Mouse (Mus musculus) forebrain, embryonic 10.5 days (tissue): Measurements from ENCODE around the gene Ankrd55. TPM values are rescaled to one million over a fixed set of nuclear protein-coding genes. Genes with fewer than 3 reads are reported as not detected.
A peak's percentile ranks its signal among the peaks of the same experiment; 100 is the strongest.

Experiments used
- DNase-seq: peaks from one replicate; pipeline ENCODE4 v3.0.0-alpha.2; 2017; ENCODE audit warnings: low spot score; ENCODE audit errors: extremely low spot score
- H3K27ac ChIP-seq: fragments of 300-500 bp; sonication (generic); 2 replicates; pipeline ENCODE4 v1.5.1; 2016; ENCODE audit warnings: mild to moderate bottlenecking
- H3K27me3 ChIP-seq: fragments of 300-500 bp; sonication (generic); 2 replicates; pipeline ENCODE4 v1.6.1; 2016; ENCODE audit warnings: mild to moderate bottlenecking; ENCODE audit not compliant: poor library complexity, severe bottlenecking
- H3K36me3 ChIP-seq: fragments of 300-500 bp; sonication (generic); replicated peaks from 2 replicates; pipeline ENCODE4 v1.6.1; 2016; ENCODE audit warnings: mild to moderate bottlenecking, moderate library complexity
- H3K4me1 ChIP-seq: fragments of 300-500 bp; sonication (generic); 2 replicates; pipeline ENCODE4 v1.6.1; 2016
- H3K4me3 ChIP-seq: fragments of 300-500 bp; sonication (generic); 2 replicates; pipeline ENCODE4 v1.5.1; 2016; ENCODE audit warnings: mild to moderate bottlenecking, moderate library complexity
- H3K9me3 ChIP-seq: fragments of 300-500 bp; sonication (generic); 2 replicates; pipeline ENCODE4 v1.6.1; 2016; ENCODE audit warnings: mild to moderate bottlenecking, moderate library complexity
- WGBS: fragments of 180-500 bp; shearing (Covaris S2); methylation state at CpG from one replicate; pipeline ENCODE4 v1.1.7; 2016; 5-methylcytosine and 5-hydroxymethylcytosine counted together
- polyA plus RNA-seq: library from polyadenylated mRNA; unstranded; fragments of >200 nt; fragmentation: Nextera tagmentation; extraction: Ambion mirVana; gene quantifications from 2 replicates; pipeline ENCODE4 v1.2.1, GENCODE M21; 2016

The Ankrd55 gene
- polyA plus RNA-seq, 1 experiment from 2014 or later: 0.60 TPM

DNA sequence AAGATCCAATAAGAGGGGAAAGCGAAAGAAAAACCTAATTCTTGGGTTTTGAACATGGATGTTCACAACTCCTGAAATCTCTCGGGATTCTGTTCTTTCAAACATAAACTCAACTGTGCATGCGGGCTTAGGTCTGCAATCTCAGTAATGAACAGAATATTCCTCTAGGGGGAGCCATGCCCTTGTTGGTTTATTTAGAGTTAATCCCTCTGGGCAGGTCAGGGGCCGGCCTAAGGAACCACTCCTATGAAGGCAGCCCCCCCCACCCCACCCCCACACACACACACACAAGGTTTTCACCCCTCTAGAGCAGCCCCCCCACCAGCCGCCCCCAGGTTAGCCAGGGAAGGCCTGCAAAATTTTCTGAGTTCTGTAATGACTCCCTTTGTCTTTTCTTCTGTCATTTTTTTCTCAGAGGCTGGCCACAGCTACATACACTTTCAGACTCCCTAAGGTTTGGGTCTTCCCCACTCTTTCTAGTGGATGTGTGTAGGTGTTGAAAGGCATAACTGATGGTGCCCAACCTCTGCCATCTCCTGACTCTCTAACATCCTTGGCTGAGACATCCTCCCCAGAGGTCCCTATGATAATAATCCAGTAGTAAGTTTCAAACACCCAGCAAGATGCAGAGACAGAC lies 16.2 kb upstream of the Ankrd55 start:
- no peak overlapping the region for H3K27ac ChIP-seq
- H3K4me1 ChIP-seq: no peaks in the 10 kb centered on the region
- DNase-seq: peak; percentile 38
- 0 out of 2 replicates have a peak, but pooled peaks cover 3% of the 10 kb centered on the region for H3K27me3 ChIP-seq
- H3K4me3 ChIP-seq: no peak overlapping the region
- H3K36me3 ChIP-seq: no peaks in the 10 kb centered on the region
- 18% methylated on average over 5 of the region's 5 CpGs for WGBS
- H3K9me3 ChIP-seq: no peaks in the 10 kb centered on the region

DNA sequence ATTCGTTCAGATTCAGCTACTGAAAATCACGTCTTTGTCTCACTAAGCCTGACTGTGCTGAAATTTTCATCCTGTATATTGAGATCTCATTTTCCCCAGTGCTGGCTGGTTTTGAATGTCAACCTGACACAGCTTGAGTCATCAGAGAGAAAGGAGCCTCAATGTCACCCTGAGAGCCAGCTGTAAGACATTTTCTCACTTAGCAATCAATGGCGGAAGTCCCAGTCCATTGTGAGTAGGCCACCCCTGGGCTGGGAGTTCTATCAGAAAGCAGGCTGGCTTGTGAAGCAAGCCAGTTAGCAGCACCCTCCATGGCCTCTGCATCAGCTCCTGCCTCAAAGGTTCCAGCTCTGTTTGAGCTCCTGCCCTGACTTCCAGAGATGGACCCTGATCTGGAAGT lies 13.6 kb upstream of the Ankrd55 start:
- Histone ChIP-seq H3K9me3 (no peaks in the 10 kb centered on the region), H3K27ac (no peak overlapping the region), H3K36me3 (no peaks in the 10 kb centered on the region), H3K4me3 (no peak overlapping the region), H3K27me3 (0 out of 2 replicates have a peak, but pooled peaks cover 3% of the 10 kb centered on the region), H3K4me1 (no peaks in the 10 kb centered on the region)
- DNase-seq: no peak
- WGBS: 92% methylated on average over 3 of the region's 3 CpGs

DNA sequence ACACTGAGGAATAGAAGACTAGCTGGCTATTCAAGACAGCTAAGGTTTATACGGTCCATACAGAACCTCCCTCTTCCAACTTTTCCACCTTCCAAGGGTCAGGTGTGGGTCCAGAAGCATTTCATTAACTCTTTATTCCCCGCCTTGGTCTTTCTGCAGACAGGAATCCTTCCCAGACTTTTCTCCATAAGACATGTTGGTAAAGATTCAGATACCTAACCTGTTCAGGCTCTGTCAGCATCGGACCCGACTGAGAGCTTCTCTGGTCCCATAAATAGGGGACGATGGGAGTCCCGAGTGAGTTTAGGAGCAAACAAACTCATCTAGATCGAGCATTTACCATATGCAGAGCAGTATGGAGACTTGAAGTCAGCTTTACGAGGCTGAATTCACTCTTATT lies 12.3 kb upstream of the Ankrd55 start:
- Histone ChIP-seq H3K4me1 (no peaks in the 10 kb centered on the region), H3K27ac (no peak overlapping the region), H3K36me3 (no peaks in the 10 kb centered on the region), H3K9me3 (no peaks in the 10 kb centered on the region), H3K4me3 (no peak overlapping the region), H3K27me3 (0 out of 2 replicates have a peak, but pooled peaks cover 3% of the 10 kb centered on the region)
- WGBS: 86% methylated on average over 8 of the region's 8 CpGs
- DNase-seq: no peak

DNA sequence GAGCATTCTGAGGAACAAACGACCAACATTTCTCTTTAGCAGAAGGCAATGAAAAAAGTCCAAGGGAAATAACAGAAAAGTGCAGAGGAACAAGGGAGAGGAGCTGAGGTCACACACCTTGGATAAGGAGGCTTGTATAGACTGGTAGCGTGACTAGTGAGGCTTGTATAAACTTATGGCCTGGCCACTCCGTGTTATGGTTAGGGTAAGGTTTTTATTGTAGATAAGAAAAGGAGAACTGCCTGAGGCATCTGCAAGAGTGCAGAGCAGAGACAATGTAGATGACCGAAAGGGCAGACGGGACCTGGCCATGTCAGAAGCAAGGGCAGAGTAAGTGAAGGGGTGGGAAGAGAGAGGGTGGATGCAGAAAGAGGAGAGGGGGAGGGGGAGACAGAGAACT lies 10.7 kb upstream of the Ankrd55 start:
- Histone ChIP-seq H3K27me3 (no peaks in the 10 kb centered on the region), H3K4me3 (no peak overlapping the region), H3K36me3 (no peaks in the 10 kb centered on the region), H3K9me3 (no peaks in the 10 kb centered on the region), H3K27ac (no peak overlapping the region), H3K4me1 (no peaks in the 10 kb centered on the region)
- WGBS: 82% methylated on average over 5 of the region's 5 CpGs
- no peak for DNase-seq

DNA sequence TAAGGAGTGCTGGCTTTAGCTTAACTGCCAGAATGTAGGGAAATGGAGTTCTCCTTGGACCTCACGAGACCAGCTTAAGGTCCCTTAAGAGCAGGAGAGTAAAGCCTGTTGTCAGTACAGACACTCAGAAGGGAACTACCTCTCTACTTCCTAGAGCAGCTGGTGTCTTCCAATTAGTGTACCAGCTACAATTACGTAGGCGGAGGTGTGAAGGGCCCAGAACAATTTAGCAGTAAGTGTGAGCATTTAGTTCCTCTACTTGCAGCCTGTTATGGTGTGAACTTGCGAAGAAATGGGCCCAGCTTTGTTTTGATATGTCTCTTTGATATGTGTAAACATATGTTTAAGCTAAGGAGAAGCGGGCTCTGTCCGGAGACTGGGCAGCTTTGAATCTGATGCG lies 10.0 kb upstream of the Ankrd55 start:
- no peak for DNase-seq
- H3K27ac ChIP-seq: no peak overlapping the region
- H3K27me3 ChIP-seq: no peaks in the 10 kb centered on the region
- H3K4me3 ChIP-seq: no peak overlapping the region
- no peaks in the 10 kb centered on the region for H3K9me3 ChIP-seq
- H3K4me1 ChIP-seq: no peaks in the 10 kb centered on the region
- no peaks in the 10 kb centered on the region for H3K36me3 ChIP-seq
- WGBS: 88% methylated on average over 7 of the region's 7 CpGs

DNA sequence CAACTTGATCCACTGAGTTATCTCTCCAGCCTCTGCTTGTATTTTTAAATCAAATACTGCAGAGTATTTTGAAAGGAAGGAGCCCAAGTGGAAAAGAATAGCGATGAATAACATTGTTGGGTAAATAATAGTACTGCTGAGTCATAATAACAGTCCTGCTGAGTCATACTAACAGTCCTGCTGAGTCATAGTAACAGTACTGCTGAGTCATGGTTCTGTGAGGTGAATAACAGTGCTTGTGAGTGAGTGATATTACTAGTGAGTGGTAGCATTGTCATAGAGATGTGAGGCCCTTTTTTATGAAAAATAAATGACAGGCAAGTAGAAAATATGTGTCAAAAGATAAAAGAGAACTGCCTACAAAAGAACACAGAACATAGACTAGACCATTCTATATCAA lies 1.1 kb upstream of the Ankrd55 start:
- no peaks in the 10 kb centered on the region for H3K9me3 ChIP-seq
- no peaks in the 10 kb centered on the region for H3K27me3 ChIP-seq
- no peak overlapping the region for H3K4me3 ChIP-seq
- peaks cover 14% of the 10 kb centered on the region for H3K4me1 ChIP-seq
- no peak for DNase-seq
- 80% methylated on average over 1 of the region's 1 CpGs for WGBS
- H3K27ac ChIP-seq: no peak overlapping the region
- no peaks in the 10 kb centered on the region for H3K36me3 ChIP-seq

DNA sequence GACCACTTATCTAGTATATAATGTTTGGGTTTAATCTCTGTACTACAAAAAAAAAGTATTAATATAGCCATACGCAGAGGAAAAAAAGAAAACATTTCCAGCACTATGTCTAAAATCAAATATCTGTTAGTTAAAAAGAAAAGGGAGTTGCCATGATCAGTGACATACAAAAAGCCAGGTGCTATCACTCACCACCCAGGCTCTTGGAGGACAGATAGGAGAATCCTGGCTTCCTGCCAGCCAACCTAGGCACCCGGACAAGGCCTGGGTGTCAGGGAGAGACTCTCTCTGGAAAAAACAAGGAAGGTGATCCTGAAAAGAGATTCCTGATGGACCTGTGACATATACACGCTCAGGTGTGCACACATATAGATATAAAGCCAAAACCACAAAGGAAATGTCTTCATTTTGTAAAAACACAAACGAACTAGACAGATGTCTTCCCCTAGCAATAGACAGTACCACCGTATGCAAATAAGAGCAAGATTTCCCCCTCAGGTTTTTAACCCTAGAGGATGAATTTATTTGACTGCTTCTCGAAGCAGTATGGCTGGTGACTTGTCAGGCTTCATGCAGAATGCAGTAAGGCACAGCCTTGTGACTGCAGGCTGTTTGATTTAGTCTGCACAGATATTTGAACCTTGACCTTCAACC lies 553 bp upstream of the Ankrd55 start:
- peak overlapping the region; percentile 62 for H3K27ac ChIP-seq
- DNase-seq: no peak
- 75% methylated on average over 6 of the region's 6 CpGs for WGBS
- peaks cover 14% of the 10 kb centered on the region for H3K4me1 ChIP-seq
- H3K36me3 ChIP-seq: no peaks in the 10 kb centered on the region
- no peaks in the 10 kb centered on the region for H3K27me3 ChIP-seq
- H3K9me3 ChIP-seq: no peaks in the 10 kb centered on the region
- H3K4me3 ChIP-seq: peak overlapping the region; percentile 18; the same call in 1 of the 2 replicates

DNA sequence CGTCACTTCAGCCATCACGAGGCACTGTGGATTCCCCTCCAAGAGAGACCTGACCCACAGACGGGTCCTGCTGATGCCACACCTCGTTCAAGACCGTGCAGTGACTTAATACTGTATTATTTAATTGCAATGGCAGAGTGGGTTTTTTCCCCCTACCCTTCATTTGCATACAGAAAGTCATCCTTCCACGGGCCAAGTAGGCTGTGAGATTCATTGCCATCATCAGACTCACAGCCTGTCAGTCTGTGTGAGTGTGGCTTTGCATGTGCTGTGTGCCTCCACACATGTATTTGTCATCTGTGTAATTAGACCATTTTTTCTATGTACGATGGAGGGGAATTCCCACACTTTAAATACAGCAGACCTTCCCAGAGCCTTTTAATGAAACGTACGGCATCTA lies 1.1 kb downstream of the Ankrd55 start:
- H3K4me1 ChIP-seq: peaks cover 14% of the 10 kb centered on the region

DNA sequence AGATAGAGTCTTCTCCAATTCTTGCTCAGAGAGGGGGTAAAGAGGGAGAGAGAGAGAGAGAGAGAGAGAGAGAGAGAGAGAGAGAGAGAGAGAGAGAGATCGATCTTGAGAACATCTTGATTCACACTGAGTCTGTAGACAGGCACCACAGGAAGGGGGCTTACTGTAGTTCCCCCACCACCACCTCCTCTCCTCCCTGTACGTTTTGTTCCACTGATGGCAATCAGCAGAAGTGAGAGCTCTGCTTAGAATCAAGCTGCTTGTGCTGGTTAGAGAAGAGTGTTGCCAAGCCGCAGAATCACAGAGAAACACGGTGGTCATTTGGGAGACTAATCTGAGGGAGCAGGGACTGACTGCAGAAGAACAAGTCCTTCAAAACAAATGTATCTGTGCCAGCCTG lies 1.7 kb downstream of the Ankrd55 start:
- Histone ChIP-seq H3K27me3 (no peaks in the 10 kb centered on the region), H3K9me3 (no peaks in the 10 kb centered on the region), H3K27ac (no peak overlapping the region), H3K4me3 (no peak overlapping the region), H3K4me1 (peaks cover 14% of the 10 kb centered on the region), H3K36me3 (no peaks in the 10 kb centered on the region)
- 81% methylated on average over 4 of the region's 4 CpGs for WGBS
- no peak for DNase-seq

More for the DNA sequence above, 1.1 kb downstream of the Ankrd55 start:
- 90% methylated on average over 9 of the region's 9 CpGs for WGBS
- H3K27ac ChIP-seq: no peak overlapping the region
- no peaks in the 10 kb centered on the region for H3K9me3 ChIP-seq
- DNase-seq: no peak
- no peaks in the 10 kb centered on the region for H3K36me3 ChIP-seq
- no peaks in the 10 kb centered on the region for H3K27me3 ChIP-seq
- no peak overlapping the region for H3K4me3 ChIP-seq

DNA sequence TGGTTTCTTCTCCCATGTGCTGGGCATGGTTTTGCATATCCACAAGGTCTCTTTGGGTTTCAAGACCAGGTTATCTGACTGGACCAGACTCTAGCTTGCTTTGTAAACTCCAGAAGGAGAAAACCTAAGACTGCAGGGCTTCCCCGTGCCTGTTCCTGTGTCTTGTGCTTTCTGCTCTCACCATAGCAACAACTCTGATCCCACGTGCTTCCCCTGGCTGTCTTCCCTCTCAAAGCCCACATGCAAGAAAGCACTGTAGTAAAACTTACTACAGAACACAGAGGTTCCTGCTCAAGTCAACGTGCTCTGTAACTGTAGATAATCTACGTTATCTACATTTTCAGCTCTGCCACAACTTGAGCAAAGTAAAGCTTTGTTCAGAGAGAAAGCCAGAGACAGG lies 4.2 kb downstream of the Ankrd55 start:
- H3K27ac ChIP-seq: no peak overlapping the region
- no peak for DNase-seq
- no peaks in the 10 kb centered on the region for H3K27me3 ChIP-seq
- WGBS: 80% methylated on average over 4 of the region's 4 CpGs
- H3K4me3 ChIP-seq: no peak overlapping the region
- H3K36me3 ChIP-seq: no peaks in the 10 kb centered on the region
- no peaks in the 10 kb centered on the region for H3K9me3 ChIP-seq
- H3K4me1 ChIP-seq: peaks cover 14% of the 10 kb centered on the region

DNA sequence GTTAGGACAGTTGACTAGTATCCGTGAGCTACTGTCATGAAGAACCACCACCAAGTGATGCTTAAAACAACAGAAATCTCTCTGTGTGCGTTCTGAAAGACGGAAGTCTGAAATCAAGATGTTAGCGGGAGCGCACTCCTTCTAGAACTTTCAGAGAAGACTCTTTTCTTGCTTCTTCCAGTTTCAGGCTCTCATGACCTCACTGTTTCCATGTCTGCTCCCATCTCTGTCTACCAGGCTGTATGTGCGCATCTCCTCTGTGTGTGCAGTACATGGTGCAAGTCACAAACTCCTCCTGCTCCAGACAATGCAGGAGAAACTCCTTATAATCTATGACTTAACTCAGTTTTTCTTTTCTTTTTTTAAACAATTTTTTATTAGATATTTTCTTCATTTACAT lies 4.8 kb downstream of the Ankrd55 start:
- H3K9me3 ChIP-seq: no peaks in the 10 kb centered on the region
- H3K27me3 ChIP-seq: no peaks in the 10 kb centered on the region
- H3K36me3 ChIP-seq: no peaks in the 10 kb centered on the region
- H3K4me3 ChIP-seq: no peak overlapping the region
- 94% methylated on average over 6 of the region's 6 CpGs for WGBS
- H3K27ac ChIP-seq: no peak overlapping the region
- peaks cover 8% of the 10 kb centered on the region for H3K4me1 ChIP-seq
- DNase-seq: no peak

DNA sequence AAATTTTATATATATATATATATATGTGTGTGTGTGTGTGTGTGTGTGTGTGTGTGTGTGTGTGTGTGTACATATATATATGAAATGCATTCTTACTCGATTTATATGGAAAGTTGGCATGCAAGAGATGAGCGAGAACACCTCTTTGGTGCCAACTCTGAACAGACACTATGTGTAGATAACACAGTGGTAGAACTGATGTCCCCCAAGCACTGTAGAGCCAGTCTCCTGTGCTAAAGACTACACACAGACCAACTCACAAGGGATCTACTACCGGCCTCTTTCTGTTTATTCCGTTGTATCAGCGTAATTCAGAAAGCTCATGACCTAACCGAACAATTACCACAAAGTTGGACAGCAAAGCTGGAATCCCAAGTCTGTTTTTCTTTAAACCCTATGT lies 6.2 kb downstream of the Ankrd55 start:
- WGBS: 96% methylated on average over 6 of the region's 6 CpGs
- Histone ChIP-seq H3K27me3 (no peaks in the 10 kb centered on the region), H3K27ac (no peak overlapping the region), H3K4me1 (no peaks in the 10 kb centered on the region), H3K4me3 (no peak overlapping the region), H3K9me3 (no peaks in the 10 kb centered on the region), H3K36me3 (no peaks in the 10 kb centered on the region)
- no peak for DNase-seq

DNA sequence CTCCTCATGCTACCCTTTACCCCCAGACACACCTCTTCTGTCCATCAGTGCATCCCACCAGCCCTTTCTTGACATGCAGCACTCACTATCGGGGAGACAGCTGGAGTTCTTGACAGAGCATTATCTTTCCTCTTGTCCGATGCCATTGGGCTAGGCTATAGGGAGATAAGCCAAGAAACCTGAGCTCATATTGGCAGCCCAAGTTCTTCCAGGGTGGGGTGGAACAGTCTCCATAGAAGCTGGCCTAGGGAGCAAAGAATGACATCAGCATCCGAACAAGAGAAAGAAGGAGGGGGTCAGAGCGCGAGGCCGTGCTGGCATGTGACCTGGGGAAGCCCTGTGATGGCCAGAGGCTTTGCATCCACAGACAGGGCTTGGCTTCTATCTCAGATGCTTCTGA lies 9.5 kb downstream of the Ankrd55 start:
- no peak overlapping the region for H3K27ac ChIP-seq
- WGBS: 91% methylated on average over 6 of the region's 6 CpGs
- H3K4me3 ChIP-seq: no peak overlapping the region
- no peaks in the 10 kb centered on the region for H3K36me3 ChIP-seq
- DNase-seq: no peak
- H3K4me1 ChIP-seq: no peaks in the 10 kb centered on the region
- no peaks in the 10 kb centered on the region for H3K9me3 ChIP-seq
- no peaks in the 10 kb centered on the region for H3K27me3 ChIP-seq
